ENCODE assay signal across 8 mouse cellular contexts in the genomic region with DNA sequence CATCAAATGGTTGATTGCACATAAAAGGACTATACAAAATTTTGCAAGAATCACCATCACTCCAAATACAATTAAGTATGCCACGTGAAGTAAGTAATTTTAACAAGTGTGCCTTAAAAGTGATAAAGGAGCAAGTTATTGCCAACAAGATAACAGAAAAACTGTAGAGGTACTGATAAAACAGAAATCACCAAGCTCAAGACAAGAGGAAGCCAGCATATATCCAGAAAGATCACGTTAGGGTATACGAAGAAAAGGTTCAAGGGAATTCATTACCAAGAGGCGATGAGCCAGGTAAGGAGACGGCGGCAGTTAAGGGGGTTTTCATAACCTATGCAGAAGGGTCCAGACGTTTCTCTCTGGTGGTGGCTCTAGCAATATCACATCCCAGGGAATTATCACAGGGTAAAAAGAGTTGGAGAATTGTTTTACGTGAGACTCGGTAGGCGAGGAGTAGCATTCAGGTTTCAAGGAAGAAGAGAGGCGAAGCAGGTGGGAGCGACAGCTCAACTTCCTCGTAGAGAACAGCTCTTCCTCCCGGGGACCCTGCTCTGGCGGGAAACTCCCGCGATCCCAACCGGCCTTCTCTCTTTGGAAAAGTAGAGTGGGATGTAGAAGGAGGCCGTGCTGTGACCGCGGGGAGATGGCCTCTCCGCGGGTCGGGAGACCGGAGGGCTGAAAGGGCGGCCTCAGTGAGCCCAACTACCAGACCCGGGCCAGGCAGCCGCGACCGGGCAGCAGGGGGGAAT. TPM values are rescaled to one million over a fixed set of nuclear protein-coding genes. Genes with fewer than 3 reads are reported as not detected.
A peak's percentile ranks its signal among the peaks of the same experiment; 100 is the strongest.
DNase-seq lines count a peak whose midpoint lies in the region; ATAC-seq and TF ChIP-seq lines count a peak whose summit lies in the region.

A gene (plus strand): TSS at position 218 of the 749 bp plus-strand sequence.

- WGBS in kidney, adult 2 months, result under 1% methylated on average over 30 of the region's 30 CpGs
- WGBS in limb, embryonic 13.5 days, result under 1% methylated on average over 30 of the region's 30 CpGs

- TF ChIP-seq POLR2A in kidney, adult 2 months (IDR thresholded peaks at IDR 0.05; ENCODE audit: low read depth, low read length), result no peak

- no peaks in the 10 kb centered on the region; the same call in 1 of the 2 replicates for H3K9me3 ChIP-seq in G1E (replicated peaks)
- no peaks in the 10 kb centered on the region for H3K9me3 ChIP-seq in limb, embryonic 13.5 days

- intact Hi-C loops in heart, postnatal 10 days (cut with DNase I), result loop anchor here (1.0 to 5.0 kb wide), 2 partner anchors 53 to 80 kb away; no protein-coding TSS in a partner anchor

- peak within 1 kb of the TSS; percentile 89 for H3K27ac ChIP-seq in kidney, adult 2 months (ENCODE audit: insufficient read depth, low read depth, low read length)
- peak within 1 kb of the TSS; percentile 95 for H3K27ac ChIP-seq in limb, embryonic 13.5 days

- no peak for TF ChIP-seq CTCF in kidney, adult 2 months (conservative IDR thresholded peaks at IDR 0.05; ENCODE audit: insufficient read depth, insufficient read length, low read depth, low read length)
- TF ChIP-seq CTCF in G1E (IDR thresholded peaks at IDR 0.05; ENCODE audit: low read depth, low read length), result no peak

- H3K27me3 ChIP-seq in kidney, adult 2 months (replicated peaks; ENCODE audit: control insufficient read depth, insufficient read depth, low read length), result no peaks in the 10 kb centered on the region
- H3K27me3 ChIP-seq in G1E (ENCODE audit: insufficient read depth, low read length), result no peaks in the 10 kb centered on the region
- no peaks in the 10 kb centered on the region for H3K27me3 ChIP-seq in limb, embryonic 13.5 days
- no peaks in the 10 kb centered on the region for H3K27me3 ChIP-seq in splenic B cell, adult 2 months (ENCODE audit: control insufficient read depth, insufficient read depth, low read length, poor library complexity, severe bottlenecking)

- H3K4me1 ChIP-seq in kidney, adult 2 months (ENCODE audit: control insufficient read depth, insufficient read depth, low read length), result no peaks in the 10 kb centered on the region
- H3K4me1 ChIP-seq in G1E (ENCODE audit: insufficient read depth, low read depth, low read length), result peaks cover 20% of the 10 kb centered on the region
- H3K4me1 ChIP-seq in limb, embryonic 13.5 days, result peaks cover 12% of the 10 kb centered on the region

- no peak for DNase-seq in kidney, adult 2 months
- DNase-seq in kidney, postnatal 36 days, result no peak
- no peak for DNase-seq in G1E (ENCODE audit: low spot score)
- DNase-seq in heart, postnatal 10 days, result no peak
- peak; percentile 8 for DNase-seq in splenic B cell, adult 2 months (ENCODE audit: low read depth, low spot score)
- DNase-seq in frontal cortex, postnatal 10 days (ENCODE audit: low spot score in 2 of 2), result no peak

- H3K4me3 ChIP-seq in kidney, adult 2 months (ENCODE audit: insufficient read depth, low read depth, low read length), result peak within 1 kb of the TSS; percentile 75
- peak within 1 kb of the TSS; percentile 95 for H3K4me3 ChIP-seq in G1E (ENCODE audit: low read depth, low read length)
- H3K4me3 ChIP-seq in limb, embryonic 13.5 days, result peak within 1 kb of the TSS; percentile 94

- H3K36me3 ChIP-seq in kidney, adult 2 months (ENCODE audit: control insufficient read depth, insufficient read depth, low read length), result no peaks in the 10 kb centered on the region
- peaks cover 34% of the 10 kb centered on the region for H3K36me3 ChIP-seq in G1E (replicated peaks)
- H3K36me3 ChIP-seq in limb, embryonic 13.5 days, result peaks cover 13% of the 10 kb centered on the region
- H3K36me3 ChIP-seq in splenic B cell, adult 2 months (ENCODE audit: control insufficient read depth, insufficient read depth, low read length, poor library complexity, severe bottlenecking), result no peaks in the 10 kb centered on the region

- H3K9ac ChIP-seq in limb, embryonic 13.5 days, result peak within 1 kb of the TSS; percentile 94

- peak within 1 kb of the TSS; percentile 71 for H3K4me2 ChIP-seq in limb, embryonic 13.5 days (replicated peaks)

- ATAC-seq in G1E (ENCODE audit: extremely low read depth, insufficient number of reproducible peaks, low FRiP score, poor library complexity, severe bottlenecking), result no peak
- peak; percentile 13; the same call in 1 of the 2 replicates for ATAC-seq in erythroblast, adult 5-6 weeks (replicated peaks; ENCODE audit: low FRiP score, poor library complexity, severe bottlenecking)
- ATAC-seq in limb, embryonic 13.5 days (ENCODE audit: low FRiP score, low read depth), result peak; percentile 4; the same call in 1 of the 2 replicates

RNA-seq across cellular contexts. Expression of the gene that starts here (rescaled TPM):
- polyA plus RNA-seq in kidney, adult 2 months (2012; rRNA removed), result 44.8 and 56.2 TPM in 2 replicates
- total RNA-seq in G1E (2014; fragmentation: Nextera tagmentation) (9.0 and 13.5 TPM in 2 replicates), G1E (2017) (42.7 and 48.1 TPM in 2 replicates)
- polyA plus RNA-seq in G1E (2012), result 10.2 and 13.3 TPM in 2 replicates
- total RNA-seq in erythroblast, adult 5-6 weeks (2015; ENCODE audit: low replicate concordance), result 0.58 and 4.0 TPM in 2 replicates
- 6.4 and 6.7 TPM in 2 replicates for total RNA-seq in erythroblast, adult 5-6 weeks (2017; ENCODE audit: low replicate concordance)
- total RNA-seq in heart, postnatal 10 days (2021), result 100 to 1,000 TPM; 571 to 624 TPM
- 56.0 and 56.7 TPM in 2 replicates for polyA plus RNA-seq in limb, embryonic 13.5 days (2015; fragmentation: Nextera tagmentation; extraction: Ambion mirVana)

Comparison
In these comparisons a context has a peak if more than half of its experiments do, and no peak if none do; other contexts are left out.
1. RNA of the gene that starts here (total RNA-seq): 571 to 624 TPM in heart, postnatal 10 days; 9.0 to 48.1 TPM in G1E and 0.58 to 6.7 TPM in erythroblast, adult 5-6 weeks; every median in the first group is over 10 times any median in the second.
2. Peak in every context shown above with its lines, with median percentiles within 50 percentile points of each other: H3K4me3 ChIP-seq.